In the genomic region with DNA sequence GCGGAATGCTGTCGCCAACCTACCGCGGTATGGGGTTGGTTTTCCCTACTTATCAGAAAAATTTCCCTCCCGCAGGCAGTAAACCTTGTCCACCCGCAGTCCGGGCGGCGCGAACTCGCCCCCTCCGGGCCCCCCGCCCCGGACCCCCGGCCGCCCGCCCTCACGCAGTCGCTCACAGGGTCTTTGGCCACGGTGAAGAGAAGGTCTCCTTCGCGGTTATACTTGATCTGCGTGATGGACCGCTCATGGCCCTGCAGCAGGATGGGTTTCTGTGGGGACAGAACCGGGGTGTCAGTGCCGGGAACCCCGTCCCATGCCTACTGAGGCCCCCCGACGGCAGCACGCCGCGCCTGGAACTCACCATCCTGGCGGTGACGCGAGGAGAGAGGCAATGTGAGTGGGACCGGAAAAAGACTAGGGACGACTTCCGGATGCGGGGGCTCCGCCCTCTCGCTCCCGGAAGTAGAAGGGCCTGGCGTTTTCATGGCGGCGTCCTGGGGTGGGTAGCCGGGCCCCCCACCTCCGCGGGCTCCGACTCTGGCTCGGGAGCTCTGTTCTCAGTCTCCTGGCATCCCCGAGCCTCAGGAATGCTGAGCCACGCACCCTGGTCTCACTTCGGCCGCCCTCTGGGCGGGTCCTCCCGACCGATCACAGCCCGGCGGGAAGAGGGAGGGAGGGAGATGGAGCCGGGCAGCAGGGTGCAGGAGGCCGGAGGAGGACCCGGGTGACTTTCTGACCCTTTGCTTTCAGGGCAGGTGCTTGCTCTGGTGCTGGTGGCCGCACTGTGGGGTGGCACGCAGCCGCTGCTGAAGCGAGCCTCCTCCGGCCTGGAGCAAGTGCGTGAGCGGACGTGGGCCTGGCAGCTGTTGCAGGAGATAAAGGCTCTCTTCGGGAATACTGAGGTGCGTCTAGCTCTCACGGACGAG, we compare ENCODE assay signal across 8 mouse cellular contexts. TPM values are rescaled to one million over a fixed set of nuclear protein-coding genes. Genes with fewer than 3 reads are reported as not detected.
DNase-seq lines count a peak whose midpoint lies in the region; ATAC-seq and TF ChIP-seq lines count a peak whose summit lies in the region.

Gene Eif3i, minus strand, starts transcription at position 416 of the 926 bp plus-strand sequence.
Gene Tmem234, plus strand, starts transcription at position 436 of the 926 bp plus-strand sequence.

- no peaks in the 10 kb centered on the region for H3K4me1 ChIP-seq in ES-Bruce4 (ENCODE audit: control insufficient read depth, insufficient read depth, low read length)
- H3K4me1 ChIP-seq in forebrain, embryonic 10.5 days = peaks cover 33% of the 10 kb centered on the region
- H3K4me1 ChIP-seq in heart, embryonic 14.5 days (ENCODE audit: control insufficient read depth in 2 of 2, insufficient read depth in 2 of 2, low read length in 2 of 2) = peaks cover 4 to 20% of the 10 kb centered on the region in 2 experiments
- H3K4me1 ChIP-seq in liver, postnatal 0 days (ENCODE audit: insufficient read depth) = peaks cover 23% of the 10 kb centered on the region
- peaks cover 33% of the 10 kb centered on the region for H3K4me1 ChIP-seq in neural tube, embryonic 13.5 days (replicated peaks)

- DNase-seq in c-Kit-positive CD71-negative TER-119-negative erythroid progenitor cells, embryonic 14.5 days (ENCODE audit: low read depth) = peak; percentile 77
- DNase-seq in forebrain, embryonic 10.5 days (ENCODE audit: extremely low spot score, low spot score) = peak; percentile 88
- DNase-seq in kidney, postnatal 14 days = peak; percentile 90
- DNase-seq in liver, postnatal 0 days = peak; percentile 88
- peak; percentile 79 for DNase-seq in telencephalon, adult 2 months (ENCODE audit: low read depth, low spot score)

- peak within 1 kb of the TSS; percentile 79 for H3K4me2 ChIP-seq in heart, embryonic 14.5 days (ENCODE audit: low read length)
- H3K4me2 ChIP-seq in liver, postnatal 0 days (ENCODE audit: low read depth, low read length) = peak within 1 kb of the TSS; percentile 99
- H3K4me2 ChIP-seq in neural tube, embryonic 13.5 days = peak within 1 kb of the TSS; percentile 94

- H3K4me3 ChIP-seq in ES-Bruce4 (ENCODE audit: low read depth, low read length) = peak within 1 kb of the TSS; percentile 98
- H3K4me3 ChIP-seq in forebrain, embryonic 10.5 days = peak within 1 kb of the TSS; percentile 98
- H3K4me3 ChIP-seq in heart, embryonic 14.5 days (ENCODE audit: control insufficient read depth in 1 of 2, insufficient read depth in 1 of 2, low read depth in 1 of 2, low read length in 2 of 2) = peak within 1 kb of the TSS; percentile 90 to 96
- peak within 1 kb of the TSS; percentile 79 for H3K4me3 ChIP-seq in liver, postnatal 0 days (ENCODE audit: low read depth, low read length)
- peak within 1 kb of the TSS; percentile 98 for H3K4me3 ChIP-seq in neural tube, embryonic 13.5 days

- no peak for TF ChIP-seq EP300 in ES-Bruce4 (IDR thresholded peaks at IDR 0.05; ENCODE audit: insufficient read depth, low read depth, low read length)
- peak; percentile 34; the same call in 1 of the 2 replicates for TF ChIP-seq EP300 in liver, postnatal 0 days (IDR thresholded peaks at IDR 0.05; ENCODE audit: low read depth)

- under 1% methylated on average over 74 of the region's 74 CpGs for WGBS in forebrain, embryonic 10.5 days
- under 1% methylated on average over 72 of the region's 74 CpGs for WGBS in heart, embryonic 14.5 days
- under 1% methylated on average over 63 of the region's 74 CpGs for WGBS in liver, postnatal 0 days (ENCODE audit: insufficient replicate concordance)
- under 1% methylated on average over 70 of the region's 74 CpGs for WGBS in neural tube, embryonic 13.5 days

- no peak for TF ChIP-seq CTCF in ES-Bruce4 (IDR thresholded peaks at IDR 0.05; ENCODE audit: low read depth, low read length)
- peak; percentile 23; the same call in 1 of the 2 replicates for TF ChIP-seq CTCF in liver, postnatal 0 days (IDR thresholded peaks at IDR 0.05; ENCODE audit: low read depth)

- peak; percentile 76 for ATAC-seq in heart, embryonic 14.5 days (ENCODE audit: insufficient number of reproducible peaks, insufficient read depth, low FRiP score, low read depth)
- ATAC-seq in liver, postnatal 0 days = peak; percentile 94
- ATAC-seq in neural tube, embryonic 13.5 days (ENCODE audit: low read depth) = peak; percentile 91

- H3K27me3 ChIP-seq in ES-Bruce4 (ENCODE audit: control insufficient read depth, insufficient read depth, low read length, poor library complexity, severe bottlenecking) = no peaks in the 10 kb centered on the region
- H3K27me3 ChIP-seq in forebrain, embryonic 10.5 days (ENCODE audit: poor library complexity, severe bottlenecking) = no peaks in the 10 kb centered on the region
- H3K27me3 ChIP-seq in heart, embryonic 14.5 days (ENCODE audit: control insufficient read depth, insufficient read depth, low read length) = no peaks in the 10 kb centered on the region
- no peaks in the 10 kb centered on the region for H3K27me3 ChIP-seq in liver, postnatal 0 days (ENCODE audit: insufficient read depth, low read length)
- no peaks in the 10 kb centered on the region for H3K27me3 ChIP-seq in neural tube, embryonic 13.5 days

- H3K9me3 ChIP-seq in ES-Bruce4 (replicated peaks; ENCODE audit: control insufficient read depth, insufficient read depth, low read length, poor library complexity, severe bottlenecking) = no peaks in the 10 kb centered on the region
- no peaks in the 10 kb centered on the region for H3K9me3 ChIP-seq in forebrain, embryonic 10.5 days
- H3K9me3 ChIP-seq in heart, embryonic 14.5 days (ENCODE audit: control insufficient read depth, low read length) = no peaks in the 10 kb centered on the region
- H3K9me3 ChIP-seq in liver, postnatal 0 days (ENCODE audit: low read length) = no peaks in the 10 kb centered on the region
- no peaks in the 10 kb centered on the region for H3K9me3 ChIP-seq in neural tube, embryonic 13.5 days

- no peak within 1 kb of the TSS for H3K27ac ChIP-seq in ES-Bruce4 (ENCODE audit: insufficient read depth, low read length)
- peak within 1 kb of the TSS; percentile 92 for H3K27ac ChIP-seq in forebrain, embryonic 10.5 days
- H3K27ac ChIP-seq in heart, embryonic 14.5 days (replicated peaks in 1 of 2; ENCODE audit: control insufficient read depth in 1 of 2, insufficient read depth in 1 of 2, low read depth in 2 of 2, low read length in 2 of 2) = peak within 1 kb of the TSS; percentile 65 to 76
- H3K27ac ChIP-seq in liver, postnatal 0 days (ENCODE audit: low read depth) = peak within 1 kb of the TSS; percentile 75
- peak within 1 kb of the TSS; percentile 79 for H3K27ac ChIP-seq in neural tube, embryonic 13.5 days (replicated peaks)

- peak within 1 kb of the TSS; percentile 88 for H3K9ac ChIP-seq in ES-Bruce4 (ENCODE audit: low read depth, poor library complexity, severe bottlenecking)
- H3K9ac ChIP-seq in heart, embryonic 14.5 days (ENCODE audit: low read length) = peak within 1 kb of the TSS; percentile 95
- peak within 1 kb of the TSS; percentile 83 for H3K9ac ChIP-seq in liver, postnatal 0 days (replicated peaks)
- H3K9ac ChIP-seq in neural tube, embryonic 13.5 days = peak within 1 kb of the TSS; percentile 95

- TF ChIP-seq POLR2A in ES-Bruce4 (IDR thresholded peaks at IDR 0.05; ENCODE audit: insufficient read depth, low read length) = peak; percentile 66

- peaks cover 21% of the 10 kb centered on the region for H3K36me3 ChIP-seq in ES-Bruce4 (ENCODE audit: control insufficient read depth, insufficient read depth, low read length, poor library complexity, severe bottlenecking)
- H3K36me3 ChIP-seq in forebrain, embryonic 10.5 days (replicated peaks) = peaks cover 74% of the 10 kb centered on the region
- peaks cover 66% of the 10 kb centered on the region for H3K36me3 ChIP-seq in heart, embryonic 14.5 days (ENCODE audit: control insufficient read depth, insufficient read depth, low read length)
- peaks cover 44% of the 10 kb centered on the region for H3K36me3 ChIP-seq in liver, postnatal 0 days (replicated peaks; ENCODE audit: insufficient read depth, low read length)
- H3K36me3 ChIP-seq in neural tube, embryonic 13.5 days = peaks cover 61% of the 10 kb centered on the region

RNA-seq across cellular contexts. Expression of gene Eif3i, which starts in this region (rescaled TPM):
- 252 and 266 TPM in 2 replicates for polyA plus RNA-seq in ES-Bruce4 (2011; ENCODE audit: insufficient read depth, insufficient read length, low read depth, missing spikeins)
- 298 and 315 TPM in 2 replicates for polyA plus RNA-seq in forebrain, embryonic 10.5 days (2016; fragmentation: Nextera tagmentation; extraction: Ambion mirVana)
- 192 and 207 TPM in 2 replicates for polyA plus RNA-seq in heart, embryonic 14.5 days (2014; fragmentation: Nextera tagmentation; extraction: Ambion mirVana)
- 119 and 125 TPM in 2 replicates for polyA plus RNA-seq in liver, postnatal 0 days (2015; fragmentation: Nextera tagmentation; extraction: Ambion mirVana)
- polyA plus RNA-seq in neural tube, embryonic 13.5 days (2015; fragmentation: Nextera tagmentation; extraction: Ambion mirVana) = 209 and 223 TPM in 2 replicates

RNA-seq across cellular contexts. Expression of gene Tmem234, which starts in this region (rescaled TPM):
- polyA plus RNA-seq in ES-Bruce4 (2011; ENCODE audit: insufficient read depth, insufficient read length, low read depth, missing spikeins) = 86.6 and 94.0 TPM in 2 replicates
- 224 and 227 TPM in 2 replicates for polyA plus RNA-seq in forebrain, embryonic 10.5 days (2016; fragmentation: Nextera tagmentation; extraction: Ambion mirVana)
- polyA plus RNA-seq in heart, embryonic 14.5 days (2014; fragmentation: Nextera tagmentation; extraction: Ambion mirVana) = 158 and 179 TPM in 2 replicates
- 81.7 and 93.9 TPM in 2 replicates for polyA plus RNA-seq in liver, postnatal 0 days (2015; fragmentation: Nextera tagmentation; extraction: Ambion mirVana)
- 176 and 193 TPM in 2 replicates for polyA plus RNA-seq in neural tube, embryonic 13.5 days (2015; fragmentation: Nextera tagmentation; extraction: Ambion mirVana)
